Mouse (Mus musculus): ENCODE measurements around the gene Piezo1.

GRCm38 (mm10) chr8:122461473-122462148 is 89.5 kb downstream of the Piezo1 start:
- TF ChIP-seq POLR2A (IDR thresholded peaks at IDR 0.05; ENCODE audit: low read depth, low read length) (no peak), CTCF (IDR thresholded peaks at IDR 0.05; ENCODE audit: extremely low read depth, insufficient read depth, insufficient read length, insufficient replicate concordance) (no peak)

Data from spleen, adult 2 months (tissue).